Mouse (Mus musculus) cerebellum, postnatal 36 days (tissue): ENCODE measurements around the gene Gpd2.

ENCODE experiments used
- DNase-seq, 2 experiments: peaks; one replicate each; pipeline ENCODE4 v3.0.0; 2021 to 2022; ENCODE audit warnings: mixed read lengths in 2 of 2

Gpd2 gene

GRCm38 (mm10) chr2:57237475-57237919 is at the start of gene Gpd2:
TSS of gene Gpd2 (plus strand) at chr2:57237635.
- no peak for DNase-seq

GRCm38 (mm10) chr2:57188237-57188636 is 49.2 kb upstream of the Gpd2 start:
- peak in 1 of 2 experiments; percentile 10 for DNase-seq

- DNase-seq: no peak
Measured at GRCm38 (mm10) chr2:57190884-57191283, 46.6 kb upstream of the Gpd2 start.

GRCm38 (mm10) chr2:57199046-57199445 is 38.4 kb upstream of the Gpd2 start:
- no peak for DNase-seq

- no peak for DNase-seq
Measured at GRCm38 (mm10) chr2:57208472-57209083, 28.9 kb upstream of the Gpd2 start.

- no peak for DNase-seq
Measured at GRCm38 (mm10) chr2:57211049-57212001, 26.1 kb upstream of the Gpd2 start.

GRCm38 (mm10) chr2:57213364-57213763 is 24.1 kb upstream of the Gpd2 start:
- DNase-seq: no peak

- no peak for DNase-seq
Measured at GRCm38 (mm10) chr2:57223288-57224026, 14.0 kb upstream of the Gpd2 start.

- DNase-seq: no peak
Measured at GRCm38 (mm10) chr2:57225236-57225635, 12.2 kb upstream of the Gpd2 start.

GRCm38 (mm10) chr2:57227425-57227824 is 10.0 kb upstream of the Gpd2 start:
- DNase-seq: peak; percentile 51 to 52

GRCm38 (mm10) chr2:57229647-57230240 is 7.7 kb upstream of the Gpd2 start:
- no peak for DNase-seq

GRCm38 (mm10) chr2:57231432-57231831 is 6.0 kb upstream of the Gpd2 start:
- DNase-seq: no peak

- DNase-seq: no peak
Measured at GRCm38 (mm10) chr2:57232328-57232727, 5.1 kb upstream of the Gpd2 start.

GRCm38 (mm10) chr2:57236246-57236645 is 1.2 kb upstream of the Gpd2 start:
- no peak for DNase-seq

GRCm38 (mm10) chr2:57237026-57237425 is 409 bp upstream of the Gpd2 start:
- no peak for DNase-seq

GRCm38 (mm10) chr2:57237920-57238613 is 632 bp downstream of the Gpd2 start:
- DNase-seq: peak; percentile 76 to 85

GRCm38 (mm10) chr2:57238614-57239165 is 1.3 kb downstream of the Gpd2 start:
- no peak for DNase-seq

- no peak for DNase-seq
Measured at GRCm38 (mm10) chr2:57239356-57239755, 1.9 kb downstream of the Gpd2 start.

- no peak for DNase-seq
Measured at GRCm38 (mm10) chr2:57243987-57244386, 6.6 kb downstream of the Gpd2 start.

GRCm38 (mm10) chr2:57245721-57246328 is 8.4 kb downstream of the Gpd2 start:
- no peak for DNase-seq

- no peak for DNase-seq
Measured at GRCm38 (mm10) chr2:57250113-57250512, 12.7 kb downstream of the Gpd2 start.
